Mouse (Mus musculus) E14TG2a.4 (cell line): Measurements from ENCODE around the gene Olfr47.

Experiments
- CTCF ChIP-seq: conservative IDR thresholded peaks from 2 replicates; pipeline ENCODE4 v1.5.1; 2014; ENCODE audit warnings: low read length
- POU5F1 ChIP-seq: IDR thresholded peaks from 2 replicates; pipeline ENCODE4 v1.6.1; 2014; ENCODE audit warnings: low read length, borderline replicate concordance

- TF ChIP-seq CTCF, result no peak
- no peak for TF ChIP-seq POU5F1
These were observed 26.0 kb upstream of the Olfr47 start for GRCm38 (mm10) chr6:43205355-43205754.
